Mouse (Mus musculus) limb, embryonic 13.5 days (tissue): ENCODE results near the gene Samd13. TPM values are rescaled to one million over a fixed set of nuclear protein-coding genes. Genes with fewer than 3 reads are reported as not detected.

Experiments used
- ATAC-seq: fragments of 200-750 bp; cut with Nextera tagmentation; 2 replicates; pipeline ENCODE4 v1.8.0; 2017; ENCODE audit warnings: low read depth, moderate number of reproducible peaks, moderate TSS enrichment; ENCODE audit not compliant: low FRiP score
- H3K27ac ChIP-seq: fragments of 300-500 bp; sonication (generic); 2 replicates; pipeline ENCODE4 v1.5.1; 2015; ENCODE audit warnings: inconsistent platforms, mild to moderate bottlenecking, moderate library complexity
- H3K27me3 ChIP-seq: fragments of 300-500 bp; sonication (generic); 2 replicates; pipeline ENCODE4 v1.6.1; 2015; ENCODE audit warnings: mild to moderate bottlenecking, inconsistent platforms
- H3K36me3 ChIP-seq: fragments of 300-500 bp; sonication (generic); 2 replicates; pipeline ENCODE4 v1.6.1; 2015; ENCODE audit warnings: inconsistent platforms, mild to moderate bottlenecking, moderate library complexity
- H3K4me1 ChIP-seq: fragments of 300-500 bp; sonication (generic); 2 replicates; pipeline ENCODE4 v1.6.1; 2015; ENCODE audit warnings: inconsistent platforms
- H3K4me2 ChIP-seq: fragments of 300-500 bp; sonication (generic); replicated peaks from 2 replicates; pipeline ENCODE4 v1.6.1; 2015; ENCODE audit warnings: inconsistent platforms, mild to moderate bottlenecking, moderate library complexity
- H3K4me3 ChIP-seq: fragments of 300-500 bp; sonication (generic); 2 replicates; pipeline ENCODE4 v1.5.1; 2015; ENCODE audit warnings: moderate library complexity, mild to moderate bottlenecking, inconsistent platforms
- H3K9ac ChIP-seq: fragments of 300-500 bp; sonication (generic); 2 replicates; pipeline ENCODE4 v1.6.1; 2015; ENCODE audit warnings: mild to moderate bottlenecking, inconsistent platforms
- H3K9me3 ChIP-seq: fragments of 300-500 bp; sonication (generic); 2 replicates; pipeline ENCODE4 v1.6.1; 2016; ENCODE audit warnings: inconsistent platforms
- whole genome bisulfite sequencing: fragments of 180-500 bp; shearing (Covaris S2); methylation state at CpG from one replicate; pipeline ENCODE4 v1.1.7; 2015; 5-methylcytosine and 5-hydroxymethylcytosine counted together
- polyA plus RNA-seq: library from polyadenylated mRNA; unstranded; fragments of >200 nt; fragmentation: Nextera tagmentation; extraction: Ambion mirVana; gene quantifications from 2 replicates; pipeline ENCODE4 v1.2.1, GENCODE M21; 2015

Samd13 gene
- polyA plus RNA-seq, 1 experiment from 2014 or later: 1.4 TPM

- no peaks in the 10 kb centered on the region for H3K27me3 ChIP-seq
- no peak overlapping the region for H3K9ac ChIP-seq
- no peak overlapping the region for H3K4me2 ChIP-seq
- H3K9me3 ChIP-seq: no peaks in the 10 kb centered on the region
- no peaks in the 10 kb centered on the region for H3K4me1 ChIP-seq
- H3K36me3 ChIP-seq: no peaks in the 10 kb centered on the region
- H3K4me3 ChIP-seq: no peak overlapping the region
- no peak overlapping the region for H3K27ac ChIP-seq
- ATAC-seq: no peak
- 63% methylated on average over 11 of the region's 11 CpGs for WGBS
These were observed 13.6 kb upstream of the Samd13 start for GRCm38 (mm10) chr3:146698982-146699381.

DNA sequence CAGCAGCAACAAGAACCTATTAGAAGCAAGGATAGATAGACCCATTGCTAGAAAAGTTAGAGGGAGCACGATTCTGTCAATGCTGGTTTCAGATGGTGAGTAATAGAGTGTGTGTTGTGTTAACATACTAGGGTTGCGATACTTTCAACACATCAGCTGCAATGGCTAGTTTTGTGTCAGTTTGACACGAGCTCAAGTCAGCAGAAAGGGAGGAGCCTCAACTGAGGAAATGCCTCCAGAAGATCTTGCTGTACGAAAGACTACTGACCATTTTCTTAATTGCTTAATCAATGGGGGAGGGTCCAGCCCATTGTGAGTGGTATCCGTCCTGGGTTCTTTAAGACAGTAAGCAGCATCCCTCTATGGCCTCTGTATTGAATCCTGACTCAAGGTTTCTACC, 7.2 kb upstream of the Samd13 start:
- 86% methylated on average over 5 of the region's 5 CpGs for WGBS
- Histone ChIP-seq H3K27me3 (no peaks in the 10 kb centered on the region), H3K4me3 (no peak overlapping the region), H3K36me3 (no peaks in the 10 kb centered on the region), H3K27ac (no peak overlapping the region), H3K9me3 (no peaks in the 10 kb centered on the region), H3K4me2 (no peak overlapping the region), H3K9ac (no peak overlapping the region), H3K4me1 (0 out of 2 replicates have a peak, but pooled peaks cover 3% of the 10 kb centered on the region)
- no peak for ATAC-seq

DNA sequence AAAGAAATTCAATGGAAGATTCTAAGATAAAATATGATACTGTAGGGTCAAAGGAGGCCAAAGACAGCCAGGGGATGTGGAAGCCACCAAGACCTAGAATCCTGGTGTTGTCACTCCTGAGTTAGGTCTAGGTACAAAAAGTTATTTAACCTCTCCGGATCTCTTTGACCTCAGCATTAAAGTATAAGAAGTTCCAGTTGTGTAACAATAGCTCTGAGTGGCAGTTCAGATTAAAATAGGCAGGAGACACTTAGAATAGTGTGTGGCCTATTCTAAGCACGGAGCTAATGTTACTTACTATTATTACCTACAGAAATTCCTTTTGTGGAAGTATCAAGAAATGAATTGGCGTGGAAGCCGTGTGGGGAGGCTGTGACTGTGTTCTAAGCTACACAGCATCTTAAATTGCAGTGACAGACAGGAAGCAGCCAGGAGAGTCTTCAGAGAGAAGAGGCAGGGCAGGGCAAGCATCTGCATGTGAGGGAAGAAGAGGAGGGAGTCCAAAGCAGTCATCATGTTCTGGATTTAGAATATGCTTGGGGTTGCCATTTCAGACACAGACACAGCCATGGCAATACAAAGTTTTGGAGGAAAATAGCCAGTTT, 1.8 kb upstream of the Samd13 start:
- H3K4me3 ChIP-seq: no peak overlapping the region
- no peak overlapping the region for H3K9ac ChIP-seq
- no peaks in the 10 kb centered on the region for H3K27me3 ChIP-seq
- H3K4me1 ChIP-seq: peaks cover 20% of the 10 kb centered on the region
- no peak overlapping the region for H3K4me2 ChIP-seq
- no peak for ATAC-seq
- H3K9me3 ChIP-seq: no peaks in the 10 kb centered on the region
- H3K36me3 ChIP-seq: no peaks in the 10 kb centered on the region
- 83% methylated on average over 4 of the region's 4 CpGs for WGBS
- no peak overlapping the region for H3K27ac ChIP-seq

DNA sequence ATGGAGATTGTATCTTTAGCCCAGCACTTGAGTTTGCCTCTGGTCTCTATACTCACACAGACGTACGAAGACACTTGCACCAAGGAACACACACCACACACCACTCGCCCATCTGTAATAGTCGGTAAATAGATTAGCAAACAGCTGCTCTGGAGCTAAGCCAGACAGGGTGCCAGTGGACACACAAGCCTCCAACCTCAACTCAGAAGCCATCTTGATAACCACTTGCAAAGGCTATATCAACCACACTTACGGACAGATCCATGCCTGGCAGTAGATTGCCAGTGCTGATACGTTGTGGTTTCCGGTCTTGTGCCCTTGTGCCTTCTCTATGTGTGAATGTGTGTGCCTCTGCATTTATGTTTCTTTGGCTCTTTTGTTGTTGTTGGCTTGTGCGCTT, 1.0 kb upstream of the Samd13 start:
- H3K4me1 ChIP-seq: peaks cover 25% of the 10 kb centered on the region
- 92% methylated on average over 8 of the region's 8 CpGs for WGBS
- no peak for ATAC-seq
- H3K9ac ChIP-seq: no peak overlapping the region
- H3K9me3 ChIP-seq: no peaks in the 10 kb centered on the region
- H3K4me2 ChIP-seq: no peak overlapping the region
- no peak overlapping the region for H3K27ac ChIP-seq
- H3K4me3 ChIP-seq: no peak overlapping the region
- no peaks in the 10 kb centered on the region for H3K27me3 ChIP-seq
- H3K36me3 ChIP-seq: no peaks in the 10 kb centered on the region

DNA sequence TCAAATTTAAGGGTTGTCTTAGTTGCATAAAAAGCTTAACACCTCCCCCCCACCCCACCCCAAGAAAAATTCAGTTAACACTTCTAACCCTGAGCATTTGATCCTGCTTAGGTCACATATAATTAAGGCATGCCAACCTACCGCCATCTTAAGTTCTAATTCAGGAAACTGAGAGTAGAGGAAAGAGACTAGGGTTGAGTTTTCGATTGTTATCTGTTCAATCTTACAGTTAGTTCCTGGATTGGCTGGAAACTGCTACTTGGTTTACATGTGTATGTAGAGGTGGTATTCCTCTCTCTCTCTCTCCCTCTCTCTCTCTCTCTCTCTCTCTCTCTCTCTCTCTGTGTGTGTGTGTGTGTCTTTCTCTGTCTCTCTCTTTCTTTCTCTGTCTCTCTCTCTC, 2.3 kb downstream of the Samd13 start:
- Histone ChIP-seq H3K4me2 (peak overlapping the region; percentile 58), H3K9ac (no peak overlapping the region), H3K9me3 (no peaks in the 10 kb centered on the region), H3K36me3 (no peaks in the 10 kb centered on the region), H3K27me3 (no peaks in the 10 kb centered on the region), H3K27ac (no peak overlapping the region; the same call in 1 of the 2 replicates), H3K4me1 (peaks cover 28% of the 10 kb centered on the region), H3K4me3 (no peak overlapping the region)
- no peak for ATAC-seq
- 58% methylated on average over 2 of the region's 2 CpGs for WGBS

GRCm38 (mm10) chr3:146682140-146682651, 3.2 kb downstream of the Samd13 start:
- peak; percentile 29; the same call in 1 of the 2 replicates for ATAC-seq
- WGBS: 35% methylated on average over 13 of the region's 13 CpGs
- H3K9me3 ChIP-seq: no peaks in the 10 kb centered on the region
- H3K4me2 ChIP-seq: peak overlapping the region; percentile 58
- H3K9ac ChIP-seq: peak overlapping the region; percentile 40
- peak overlapping the region; percentile 15 for H3K4me3 ChIP-seq
- H3K27me3 ChIP-seq: no peaks in the 10 kb centered on the region
- H3K27ac ChIP-seq: peak overlapping the region; percentile 48; the same call in 1 of the 2 replicates
- H3K36me3 ChIP-seq: no peaks in the 10 kb centered on the region
- peaks cover 28% of the 10 kb centered on the region for H3K4me1 ChIP-seq

GRCm38 (mm10) chr3:146681696-146682095, 3.7 kb downstream of the Samd13 start:
- Histone ChIP-seq H3K36me3 (no peaks in the 10 kb centered on the region), H3K4me2 (peak overlapping the region; percentile 58), H3K27ac (no peak overlapping the region), H3K9me3 (no peaks in the 10 kb centered on the region), H3K27me3 (no peaks in the 10 kb centered on the region), H3K9ac (no peak overlapping the region), H3K4me1 (peaks cover 28% of the 10 kb centered on the region), H3K4me3 (0 out of 2 replicates have a peak overlapping the region, but pooled peaks have one; percentile 15)
- no peak for ATAC-seq
- 62% methylated on average over 8 of the region's 8 CpGs for WGBS

DNA sequence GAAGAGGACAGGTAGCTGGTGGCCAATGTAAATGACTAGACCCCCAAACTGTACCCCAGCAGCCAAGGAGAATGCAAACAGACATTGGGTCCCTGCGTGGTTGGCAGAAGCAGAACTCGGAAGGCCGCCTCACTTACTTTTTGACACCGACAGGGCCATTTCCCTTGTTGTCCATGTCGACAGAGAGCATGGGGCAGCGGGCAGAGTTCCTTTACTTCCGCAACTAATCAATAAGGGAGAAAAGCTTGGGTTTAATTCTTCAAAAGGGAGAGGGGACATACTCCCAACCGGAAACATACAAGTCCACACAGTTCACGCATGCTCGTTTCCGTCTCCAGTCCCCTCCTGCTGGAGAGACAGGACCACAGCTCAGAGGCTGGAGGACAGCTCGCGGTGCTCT, 4.8 kb downstream of the Samd13 start:
- Histone ChIP-seq H3K27ac (no peak overlapping the region), H3K4me3 (no peak overlapping the region), H3K36me3 (no peaks in the 10 kb centered on the region), H3K9ac (no peak overlapping the region), H3K27me3 (no peaks in the 10 kb centered on the region), H3K4me1 (peaks cover 23% of the 10 kb centered on the region), H3K4me2 (no peak overlapping the region), H3K9me3 (no peaks in the 10 kb centered on the region)
- no peak for ATAC-seq
- WGBS: 91% methylated on average over 13 of the region's 13 CpGs

DNA sequence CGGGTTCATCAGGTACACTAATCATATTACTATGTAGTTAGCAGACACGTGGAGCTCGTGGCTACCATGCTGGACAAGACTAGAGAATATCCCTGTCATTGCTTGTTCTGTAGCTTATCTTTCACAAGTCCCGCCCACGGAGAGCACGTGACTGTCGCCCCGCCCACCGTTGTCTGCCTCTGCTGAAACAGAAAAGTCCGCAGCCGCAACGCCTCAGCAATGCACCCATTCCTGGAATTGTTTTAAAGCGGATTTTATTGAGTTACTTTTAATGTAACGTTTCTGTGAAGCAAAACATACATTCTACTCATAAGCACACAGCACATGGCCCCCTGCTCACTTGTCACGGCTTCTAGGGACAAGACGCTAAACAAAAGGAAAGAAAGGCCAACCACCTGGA, 5.7 kb downstream of the Samd13 start:
- ATAC-seq: no peak
- 93% methylated on average over 16 of the region's 16 CpGs for WGBS

DNA sequence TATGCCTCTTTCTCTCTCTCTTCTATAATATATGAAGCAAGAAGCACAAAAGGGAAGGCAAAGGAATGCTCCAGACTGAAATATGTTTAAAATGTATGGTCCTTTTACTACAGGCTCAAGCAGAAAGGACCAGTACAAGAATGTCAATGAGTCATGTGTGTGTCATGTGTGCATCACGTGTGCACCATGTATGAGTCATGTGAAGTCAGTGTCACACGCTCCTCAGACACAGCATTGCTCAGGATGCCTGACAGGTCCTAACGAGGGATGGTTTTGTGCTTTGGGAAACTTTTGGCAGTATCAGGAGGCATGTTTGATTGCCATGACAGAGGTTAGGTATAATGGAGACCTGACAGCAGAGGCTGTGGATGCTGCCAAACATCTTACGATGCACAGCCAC, 9.2 kb downstream of the Samd13 start:
- 89% methylated on average over 4 of the region's 4 CpGs for WGBS
- Histone ChIP-seq H3K4me3 (no peak overlapping the region), H3K4me2 (no peak overlapping the region), H3K4me1 (0 out of 2 replicates have a peak, but pooled peaks cover under 1% of the 10 kb centered on the region), H3K27ac (no peak overlapping the region), H3K27me3 (no peaks in the 10 kb centered on the region), H3K36me3 (no peaks in the 10 kb centered on the region), H3K9me3 (no peaks in the 10 kb centered on the region), H3K9ac (no peak overlapping the region)
- ATAC-seq: no peak

More for the DNA sequence above, 5.7 kb downstream of the Samd13 start:
- Histone ChIP-seq H3K27ac (no peak overlapping the region), H3K9ac (no peak overlapping the region), H3K4me1 (peaks cover 18% of the 10 kb centered on the region), H3K4me2 (no peak overlapping the region), H3K4me3 (no peak overlapping the region), H3K36me3 (no peaks in the 10 kb centered on the region), H3K27me3 (no peaks in the 10 kb centered on the region), H3K9me3 (no peaks in the 10 kb centered on the region)

DNA sequence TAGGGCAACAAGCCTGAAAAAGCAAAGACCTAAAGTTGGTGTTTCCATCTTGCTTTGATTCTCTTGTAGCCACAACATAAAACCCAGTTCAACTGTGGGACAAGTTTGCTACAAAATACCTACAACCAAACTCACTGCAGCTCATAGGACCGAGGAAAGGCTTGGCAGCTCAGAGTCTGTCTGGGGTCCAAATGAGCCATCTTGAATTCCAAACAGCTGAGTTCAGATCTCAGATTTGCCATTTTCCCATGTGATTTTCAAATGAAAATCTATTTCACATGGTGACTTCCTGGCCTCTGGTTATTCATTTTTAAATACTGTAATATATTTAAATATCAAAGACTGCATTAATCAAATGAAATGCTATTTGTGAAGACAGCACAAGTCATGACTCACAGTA, 10.3 kb downstream of the Samd13 start:
- no peak overlapping the region for H3K27ac ChIP-seq
- no peak overlapping the region for H3K4me2 ChIP-seq
- H3K4me3 ChIP-seq: no peak overlapping the region
- H3K27me3 ChIP-seq: no peaks in the 10 kb centered on the region
- no peak for ATAC-seq
- no peaks in the 10 kb centered on the region for H3K4me1 ChIP-seq
- no peak overlapping the region for H3K9ac ChIP-seq
- WGBS: 86% methylated on average over 1 of the region's 1 CpGs
- no peaks in the 10 kb centered on the region for H3K9me3 ChIP-seq
- no peaks in the 10 kb centered on the region for H3K36me3 ChIP-seq

- Histone ChIP-seq H3K36me3 (no peaks in the 10 kb centered on the region), H3K9me3 (no peaks in the 10 kb centered on the region), H3K4me3 (no peak overlapping the region), H3K4me1 (no peaks in the 10 kb centered on the region), H3K27ac (no peak overlapping the region), H3K9ac (no peak overlapping the region), H3K4me2 (no peak overlapping the region), H3K27me3 (no peaks in the 10 kb centered on the region)
- ATAC-seq: no peak
- WGBS: 49% methylated on average over 2 of the region's 2 CpGs
These were observed 14.3 kb downstream of the Samd13 start for GRCm38 (mm10) chr3:146671121-146671520.

DNA sequence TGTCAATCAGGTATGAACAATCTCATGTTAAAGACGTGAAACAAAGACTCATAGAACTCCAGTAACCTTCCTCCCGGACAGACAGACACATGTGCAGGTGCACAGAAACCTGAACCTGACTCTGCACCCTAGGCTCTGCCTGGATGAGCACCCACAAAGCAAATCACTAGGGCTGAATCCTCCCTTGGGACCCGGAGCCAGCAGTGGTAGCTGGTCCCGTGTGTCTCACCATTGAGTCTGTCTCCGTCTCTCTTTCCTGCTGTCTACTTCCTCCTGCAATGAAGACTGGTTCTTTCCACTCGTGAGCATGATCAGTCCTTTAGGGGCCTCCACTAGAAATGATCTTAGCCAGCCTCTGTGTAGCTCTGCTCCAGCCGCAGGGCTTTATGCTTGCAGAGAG, 23.5 kb downstream of the Samd13 start:
- 78% methylated on average over 7 of the region's 7 CpGs for WGBS
- H3K4me2 ChIP-seq: no peak overlapping the region
- no peaks in the 10 kb centered on the region for H3K36me3 ChIP-seq
- ATAC-seq: no peak
- H3K9me3 ChIP-seq: no peaks in the 10 kb centered on the region
- H3K4me3 ChIP-seq: no peak overlapping the region
- H3K4me1 ChIP-seq: no peaks in the 10 kb centered on the region
- no peak overlapping the region for H3K9ac ChIP-seq
- H3K27ac ChIP-seq: no peak overlapping the region
- no peaks in the 10 kb centered on the region for H3K27me3 ChIP-seq
